Mouse (Mus musculus): ENCODE data around the gene Ift88.

Ift88 gene

DNA sequence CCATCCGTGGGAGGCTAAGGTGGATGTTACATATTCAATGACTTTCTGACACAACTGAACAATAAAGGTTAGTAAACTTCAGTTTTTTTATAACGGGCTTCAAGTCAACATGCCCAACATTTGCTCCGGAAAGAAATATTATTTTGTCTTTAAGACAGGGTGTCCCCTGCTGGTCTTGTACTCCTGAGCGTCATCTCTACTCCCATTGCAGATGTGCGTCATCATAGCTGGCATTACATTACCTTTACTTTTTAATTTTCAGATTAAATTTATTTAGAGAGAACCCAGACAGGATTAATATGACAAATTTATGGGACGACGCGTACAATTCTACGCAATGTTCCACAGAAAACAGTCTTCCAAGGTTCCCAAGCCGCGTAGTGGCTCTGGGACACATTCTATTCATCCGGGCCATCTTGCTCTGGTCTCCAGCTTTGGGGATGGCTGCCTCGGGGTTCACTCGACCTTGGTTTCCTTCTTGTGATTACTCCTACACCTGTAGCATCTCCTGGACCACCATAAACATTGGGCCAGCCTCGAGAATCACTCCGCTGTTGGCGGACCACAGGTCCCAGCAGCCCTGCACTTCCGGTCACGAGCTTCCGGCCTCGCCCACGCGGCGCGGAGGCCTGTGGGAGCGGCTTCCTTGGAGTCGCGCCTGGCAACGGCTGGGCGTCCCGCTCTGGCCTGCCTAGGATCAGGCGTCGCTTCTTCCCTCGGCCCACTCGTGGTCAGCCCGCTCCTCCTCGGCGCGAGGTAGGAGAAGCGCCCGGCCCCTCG, at the start of gene Ift88:
Gene Ift88 (plus strand): TSS at position 631 of the 780 bp plus-strand sequence.
- DNase-seq (ENCODE audit: low spot score in 2 of 2) = peak; percentile 95 to 96

- DNase-seq (ENCODE audit: low spot score in 2 of 2) = no peak
Observed at GRCm38 (mm10) chr14:57375205-57375604, 48.7 kb upstream of the Ift88 start.

DNA sequence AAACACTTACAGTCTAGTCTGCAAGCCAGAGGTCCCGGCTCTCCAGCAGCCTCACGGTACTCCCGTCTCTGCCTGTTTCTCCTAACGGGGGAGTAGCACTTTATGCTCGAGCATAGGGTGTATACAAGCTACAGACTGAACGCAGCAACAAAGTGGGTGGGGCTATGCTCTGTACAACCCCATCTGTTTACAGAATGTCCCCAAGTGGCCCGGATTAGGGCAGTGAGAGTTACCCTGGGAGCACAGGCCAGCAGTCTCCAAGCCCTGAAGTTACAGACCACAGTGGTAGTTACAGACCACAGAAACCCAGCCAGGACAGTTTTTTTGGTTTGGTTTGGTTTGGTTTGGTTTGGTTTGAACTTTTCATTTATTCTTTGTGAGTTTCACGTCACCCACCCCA, 47.8 kb upstream of the Ift88 start:
- no peak for DNase-seq (ENCODE audit: low spot score in 2 of 2)

DNA sequence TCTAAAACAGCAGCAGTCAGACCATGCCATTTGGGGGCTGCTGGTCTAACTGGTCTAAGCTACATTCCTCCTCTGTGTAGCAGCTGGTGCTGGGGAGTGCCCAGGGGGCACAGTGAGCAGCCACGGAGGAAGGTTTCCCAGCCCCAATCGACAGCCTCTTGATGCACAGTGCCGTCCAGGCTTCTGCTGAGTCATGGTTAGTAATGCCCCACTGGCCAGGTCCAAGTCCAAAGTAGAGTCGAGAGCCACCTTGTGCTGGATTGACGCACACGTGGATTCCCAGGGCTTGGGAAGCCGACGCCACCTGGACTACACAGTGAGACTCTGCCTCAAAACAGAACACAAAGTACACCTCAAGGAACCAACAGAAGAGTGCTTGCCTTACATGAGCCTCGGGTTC, 46.9 kb upstream of the Ift88 start:
- DNase-seq (ENCODE audit: low spot score in 2 of 2) = no peak

DNA sequence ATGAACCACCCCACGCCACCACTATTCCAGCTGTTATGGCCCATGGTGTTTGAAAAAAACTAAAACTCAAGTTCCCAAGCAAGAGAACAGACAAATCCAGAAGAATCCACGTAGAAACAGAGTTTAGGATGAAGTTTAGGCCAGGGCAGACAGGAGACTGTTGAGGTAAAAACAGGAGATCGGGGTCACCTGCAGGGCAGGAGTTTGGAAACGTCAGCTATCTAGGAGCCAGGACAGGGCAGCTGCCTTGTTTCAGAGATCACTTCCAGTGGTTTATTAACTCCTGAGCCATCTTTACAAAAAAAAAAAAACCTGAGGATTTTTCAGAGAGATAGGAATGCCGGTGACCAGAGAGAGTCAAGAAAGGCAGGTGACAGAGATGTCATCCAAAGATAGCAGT, 46.3 kb upstream of the Ift88 start:
- DNase-seq (ENCODE audit: low spot score in 2 of 2) = no peak

DNA sequence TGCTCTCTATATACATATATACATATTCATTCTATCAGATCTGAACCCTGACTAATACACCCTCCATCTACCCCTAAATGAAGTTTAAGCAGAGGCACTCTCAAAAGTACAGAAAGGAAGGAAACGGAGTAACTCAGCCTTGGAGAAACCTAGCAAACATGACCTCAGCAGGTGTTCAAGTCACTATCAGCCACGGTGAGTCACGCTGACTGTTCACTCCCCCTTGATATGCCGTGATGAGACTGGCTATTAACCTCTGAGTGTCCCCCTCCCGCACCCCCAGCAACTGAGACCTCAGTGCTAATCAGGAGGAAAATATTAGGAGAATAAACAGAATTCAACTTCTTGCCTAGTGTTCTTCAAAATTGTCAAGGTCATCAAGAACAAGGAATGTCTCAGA, 38.2 kb upstream of the Ift88 start:
- no peak for DNase-seq (ENCODE audit: low spot score in 2 of 2)

- no peak for DNase-seq (ENCODE audit: low spot score in 2 of 2)
Observed at GRCm38 (mm10) chr14:57386758-57387561, 36.9 kb upstream of the Ift88 start.

DNA sequence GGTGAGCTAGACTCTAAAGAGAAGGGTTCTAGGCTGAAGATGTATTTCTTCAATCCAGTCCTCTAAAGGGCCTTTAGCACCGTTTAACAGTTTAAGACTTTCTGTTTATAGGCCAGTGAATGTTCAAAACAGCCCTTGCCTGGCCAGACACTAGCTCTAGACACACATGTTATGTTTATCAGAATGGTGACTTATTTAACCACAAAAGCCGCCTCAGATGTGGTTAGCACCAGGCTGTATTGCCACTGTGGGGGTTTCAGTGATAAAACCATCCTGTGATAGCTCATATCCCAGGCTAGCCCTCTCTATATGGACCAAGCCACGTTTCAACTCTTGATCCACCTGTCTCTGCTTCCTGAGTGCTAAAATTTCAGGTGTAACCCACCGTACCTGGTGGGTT, 32.2 kb upstream of the Ift88 start:
- no peak for DNase-seq (ENCODE audit: low spot score in 2 of 2)

DNA sequence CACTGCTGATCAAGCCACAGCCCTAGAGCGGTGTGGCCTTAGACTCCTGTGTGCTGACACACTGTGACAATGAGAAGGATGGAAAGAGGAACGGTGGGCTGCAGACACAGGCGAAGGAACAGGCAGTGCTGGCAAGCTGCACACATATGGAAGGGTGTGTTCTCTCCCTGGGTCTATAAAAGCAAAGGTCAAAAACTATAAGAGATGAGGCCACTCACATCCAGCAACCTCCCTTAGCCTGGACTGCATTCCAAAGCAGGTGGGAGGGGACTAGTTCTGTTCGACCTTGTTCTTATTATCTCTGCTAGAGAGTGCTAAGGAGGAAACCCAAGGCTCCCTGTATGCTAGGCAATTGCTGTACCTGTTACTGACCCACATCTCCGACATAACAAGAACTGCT, 31.6 kb upstream of the Ift88 start:
- DNase-seq (ENCODE audit: low spot score in 2 of 2) = no peak

DNA sequence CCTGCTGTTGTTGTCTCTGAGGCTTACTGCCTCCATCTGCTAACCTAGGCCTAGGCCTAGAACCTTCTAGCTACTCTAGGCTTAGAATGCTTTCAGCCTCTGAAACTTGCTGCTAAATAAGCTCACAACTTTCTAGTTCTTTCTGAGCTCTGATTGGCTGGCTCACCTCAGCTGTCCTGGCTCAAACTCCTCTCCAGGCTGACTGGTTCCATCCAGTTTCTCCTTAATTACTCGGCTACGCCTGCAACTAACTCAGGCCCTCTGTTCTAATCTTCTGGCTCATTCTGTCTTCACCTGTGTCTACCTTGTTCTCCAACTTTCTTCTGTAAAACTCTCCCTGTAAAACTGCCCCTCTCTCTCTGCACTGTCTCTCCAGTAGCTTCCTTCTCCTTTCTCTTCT, 28.4 kb upstream of the Ift88 start:
- DNase-seq (ENCODE audit: low spot score in 2 of 2) = no peak

GRCm38 (mm10) chr14:57397221-57397620, 26.6 kb upstream of the Ift88 start:
- DNase-seq (ENCODE audit: low spot score in 2 of 2) = no peak

DNA sequence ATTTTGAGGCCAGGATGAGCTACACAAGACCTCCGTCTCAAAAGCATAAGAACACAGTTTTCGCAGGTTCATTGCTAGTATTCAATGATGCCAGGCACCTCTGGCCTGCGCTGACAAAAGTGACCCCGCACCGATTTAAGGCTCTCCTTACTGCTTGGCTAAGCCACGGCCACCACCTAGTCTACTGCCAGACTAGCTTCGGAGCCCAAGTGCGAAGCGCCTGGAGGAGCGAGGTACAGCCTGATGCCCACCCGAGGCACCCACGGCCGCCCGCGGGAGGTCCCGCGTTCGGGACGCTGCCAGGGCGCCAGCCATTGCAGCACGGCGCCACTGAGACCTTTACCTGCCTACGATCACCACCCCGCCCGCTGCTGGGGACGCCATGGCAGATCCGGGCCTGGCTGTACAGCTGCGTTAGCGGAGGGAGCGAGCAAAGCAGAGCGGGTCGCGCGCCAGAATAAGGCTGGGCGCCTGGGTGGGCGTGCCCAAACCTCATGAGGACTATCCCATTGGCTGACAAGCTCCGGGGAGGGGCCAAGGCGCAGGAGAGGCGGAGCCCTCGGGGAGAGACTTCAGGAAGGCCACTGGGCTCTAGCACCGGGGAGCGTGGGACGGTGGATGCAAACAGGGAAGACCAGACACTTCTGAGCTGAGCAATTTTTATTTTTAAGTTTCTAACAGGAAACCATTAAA, 25.7 kb upstream of the Ift88 start, which contains the start of gene Cryl1:
Gene Cryl1 (minus strand): TSS at position 465 of the 693 bp plus-strand sequence.
- peak; percentile 95 for DNase-seq (ENCODE audit: low spot score in 2 of 2)

GRCm38 (mm10) chr14:57398813-57399427, 24.9 kb upstream of the Ift88 start:
- DNase-seq (ENCODE audit: low spot score in 2 of 2) = no peak

- DNase-seq (ENCODE audit: low spot score in 2 of 2) = no peak
Observed at GRCm38 (mm10) chr14:57402815-57403214, 21.0 kb upstream of the Ift88 start.

DNA sequence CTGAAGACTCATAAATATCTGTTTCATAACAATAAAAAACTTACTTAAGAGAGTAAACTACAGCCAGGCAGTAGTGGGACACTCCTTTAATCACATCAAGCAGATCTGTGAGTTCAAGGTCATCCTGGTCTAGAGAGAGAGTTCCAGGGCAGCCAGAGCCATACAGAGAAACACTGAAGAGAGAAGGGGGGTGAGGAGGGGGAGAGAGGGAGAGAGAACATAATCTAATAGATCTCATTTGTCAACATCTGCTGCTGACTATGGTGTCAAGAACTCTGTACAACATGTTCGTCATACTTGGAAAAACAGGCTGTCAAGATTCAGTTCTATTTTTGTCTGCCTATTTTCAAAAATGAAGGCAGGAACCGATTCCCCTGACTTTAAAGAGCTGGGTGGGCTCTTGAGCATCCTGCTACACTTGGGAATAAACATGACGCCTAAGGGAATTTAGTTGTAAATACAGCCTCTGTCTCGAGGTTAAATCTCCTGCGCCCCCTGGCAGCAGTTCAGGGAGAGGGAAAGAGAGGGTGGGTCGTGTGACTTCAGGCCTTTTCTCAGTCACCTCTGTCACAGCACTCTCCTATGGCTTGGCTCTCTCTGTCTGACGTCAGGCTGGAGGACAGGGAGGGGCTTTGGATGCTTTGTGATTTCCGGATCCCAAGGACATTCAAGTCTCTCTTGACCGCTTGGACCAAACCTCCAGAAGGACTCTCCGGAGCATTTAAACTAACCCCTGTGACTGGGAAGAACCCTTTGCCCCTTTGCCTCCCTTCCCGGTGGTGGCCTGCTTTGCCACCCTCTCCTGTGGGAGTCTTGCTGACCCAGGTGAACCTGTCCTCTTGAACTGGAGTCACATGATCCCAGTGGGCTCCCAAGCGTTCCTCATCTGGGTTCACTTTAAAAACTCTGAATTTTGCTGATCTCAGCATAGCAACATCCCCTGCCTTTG, 16.5 kb upstream of the Ift88 start:
- DNase-seq (ENCODE audit: low spot score in 2 of 2) = peak in 1 of 2 experiments; percentile 20

GRCm38 (mm10) chr14:57408100-57408499, 15.8 kb upstream of the Ift88 start:
- no peak for DNase-seq (ENCODE audit: low spot score in 2 of 2)

DNA sequence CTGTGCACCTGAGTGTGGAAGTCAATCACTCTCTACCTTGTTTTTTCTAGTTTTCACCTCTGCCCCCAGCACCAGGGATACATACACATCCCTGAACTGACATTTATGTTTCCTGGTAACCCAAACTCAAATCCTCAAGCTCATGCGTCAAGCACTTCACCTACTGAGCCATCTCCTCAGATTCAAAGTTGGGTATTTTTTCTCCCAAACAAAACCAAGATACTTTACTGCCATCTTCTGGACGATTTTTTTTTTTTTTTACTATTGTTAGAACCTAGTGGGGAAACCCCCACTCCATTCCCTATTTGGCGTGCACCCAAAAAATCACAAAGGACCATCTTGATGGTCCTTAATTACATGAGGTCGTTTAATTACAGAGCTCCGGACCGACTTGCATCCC, 14.8 kb upstream of the Ift88 start:
- no peak for DNase-seq (ENCODE audit: low spot score in 2 of 2)

GRCm38 (mm10) chr14:57412166-57412565, 11.7 kb upstream of the Ift88 start:
- DNase-seq (ENCODE audit: low spot score in 2 of 2) = peak; percentile 22 to 29

- DNase-seq (ENCODE audit: low spot score in 2 of 2) = no peak
Observed at GRCm38 (mm10) chr14:57417187-57417586, 6.7 kb upstream of the Ift88 start.

GRCm38 (mm10) chr14:57424212-57424561, 325 bp downstream of the Ift88 start:
- no peak for DNase-seq (ENCODE audit: low spot score in 2 of 2)

DNA sequence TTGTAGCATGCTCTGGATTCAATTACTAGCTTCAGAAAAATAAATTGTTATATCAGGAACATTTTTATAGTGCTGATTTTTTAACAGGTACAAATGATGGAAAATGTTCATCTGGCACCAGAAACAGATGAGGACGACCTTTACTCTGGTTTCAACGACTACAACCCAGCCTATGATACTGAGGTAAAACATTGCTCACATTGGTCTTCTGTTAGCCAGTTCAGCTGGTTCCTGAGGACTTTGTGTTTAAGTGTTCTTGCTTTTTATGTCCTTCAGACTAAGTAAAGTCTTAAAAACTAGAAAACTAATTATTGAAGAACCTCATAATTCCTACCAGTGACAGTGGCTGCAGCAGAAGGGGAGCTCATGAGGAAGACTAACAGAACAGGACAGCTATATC, 6.6 kb downstream of the Ift88 start:
- DNase-seq (ENCODE audit: low spot score in 2 of 2) = no peak

Data from frontal cortex, postnatal 36 days (tissue).